Mouse (Mus musculus) MEL (cell line): Measurements from ENCODE around the gene Camk1g. TPM values are rescaled to one million over a fixed set of nuclear protein-coding genes. Genes with fewer than 3 reads are reported as not detected.

ENCODE experiments used
- DNase-seq: peaks from one replicate; pipeline ENCODE4 v3.0.0; 2011; ENCODE audit warnings: low read depth, low spot score
- H3K27ac ChIP-seq: 2 replicates; pipeline ENCODE4 v1.5.1; 2012; ENCODE audit warnings: low read depth, mild to moderate bottlenecking, control low read depth, low read length, moderate library complexity; ENCODE audit not compliant: control insufficient read depth
- H3K27me3 ChIP-seq, 2 experiments: fragments of 150-350 bp in 1 of 2; sonication (generic) in 1 of 2; 2 replicates each; pipeline ENCODE4 v1.6.1; 2012; ENCODE audit warnings: low read length in 2 of 2, mild to moderate bottlenecking in 2 of 2, improper control_type of control experiment in 1 of 2, moderate library complexity in 1 of 2; ENCODE audit not compliant: insufficient read depth in 2 of 2, control insufficient read depth in 1 of 2
- H3K36me3 ChIP-seq, 2 experiments: 2 replicates each; pipeline ENCODE4 v1.6.1; 2012 to 2014; ENCODE audit warnings: low read length in 2 of 2, improper control_type of control experiment in 1 of 2, inconsistent platforms in 1 of 2, mild to moderate bottlenecking in 1 of 2; ENCODE audit not compliant: insufficient read depth in 2 of 2, control insufficient read depth in 1 of 2
- H3K4me1 ChIP-seq, 2 experiments: fragments of 150-350 bp in 1 of 2; sonication (generic) in 1 of 2; 2 replicates each; pipeline ENCODE4 v1.6.1; 2012; ENCODE audit warnings: low read length in 2 of 2, improper control_type of control experiment in 1 of 2, mild to moderate bottlenecking in 1 of 2; ENCODE audit not compliant: insufficient read depth in 2 of 2, control insufficient read depth in 1 of 2
- H3K4me3 ChIP-seq, 2 experiments: fragments of 150-350 bp in 1 of 2; sonication (generic) in 1 of 2; 2 replicates each; pipeline ENCODE4 v1.5.1; 2012; ENCODE audit warnings: low read depth in 2 of 2, low read length in 2 of 2, mild to moderate bottlenecking in 2 of 2, moderate library complexity in 2 of 2, control low read depth in 1 of 2, improper control_type of control experiment in 1 of 2; ENCODE audit not compliant: control insufficient read depth in 1 of 2, insufficient read depth in 1 of 2
- H3K79me2 ChIP-seq: 2 replicates; pipeline ENCODE4 v1.6.1; 2012; ENCODE audit warnings: mild to moderate bottlenecking, low read length, moderate library complexity; ENCODE audit not compliant: control insufficient read depth, poor library complexity, insufficient read depth
- H3K9ac ChIP-seq: 2 replicates; pipeline ENCODE4 v1.6.1; 2012; ENCODE audit warnings: low read depth, mild to moderate bottlenecking, control low read depth, low read length, moderate library complexity; ENCODE audit not compliant: control insufficient read depth, poor library complexity, severe bottlenecking
- H3K9me3 ChIP-seq: fragments of 150-350 bp; sonication (generic); replicated peaks from 2 replicates; pipeline ENCODE4 v1.6.1; 2012; ENCODE audit warnings: mild to moderate bottlenecking, low read length, improper control_type of control experiment, moderate library complexity; ENCODE audit not compliant: insufficient read depth
- BHLHE40 ChIP-seq: IDR thresholded peaks from 2 replicates; pipeline ENCODE4 v1.6.1; 2012; ENCODE audit warnings: low read depth, mild to moderate bottlenecking, inconsistent platforms, low read length, improper control_type of control experiment, borderline replicate concordance
- CTCF ChIP-seq, 3 experiments: IDR thresholded peaks in 2 of 3; conservative IDR thresholded peaks in 1 of 3; 2 replicates each; pipeline ENCODE4 v1.5.1; 2011 to 2012; ENCODE audit warnings: low read length in 3 of 3, low read depth in 2 of 3, mild to moderate bottlenecking in 2 of 3, improper control_type of control experiment in 1 of 3, inconsistent platforms in 1 of 3, mixed read lengths in 1 of 3, moderate library complexity in 1 of 3; ENCODE audit not compliant: control insufficient read depth in 1 of 3, insufficient read depth in 1 of 3, poor library complexity in 1 of 3, severe bottlenecking in 1 of 3
- EP300 ChIP-seq, 2 experiments: IDR thresholded peaks; 2 replicates each; pipeline ENCODE4 v1.6.1; 2011; ENCODE audit warnings: improper control_type of control experiment in 2 of 2, low read length in 2 of 2, low read depth in 1 of 2, mild to moderate bottlenecking in 1 of 2
- ETS1 ChIP-seq: IDR thresholded peaks from 2 replicates; pipeline ENCODE4 v1.6.1; 2012; ENCODE audit warnings: low read depth, mild to moderate bottlenecking, inconsistent platforms, low read length, improper control_type of control experiment, moderate library complexity
- JUND ChIP-seq: IDR thresholded peaks from 2 replicates; pipeline ENCODE4 v1.6.1; 2011; ENCODE audit warnings: low read depth, mild to moderate bottlenecking, improper control_type of control experiment, low read length
- MAX ChIP-seq: IDR thresholded peaks from 2 replicates; pipeline ENCODE4 v1.6.1; 2011; ENCODE audit warnings: low read length, improper control_type of control experiment
- MYC ChIP-seq: IDR thresholded peaks from 2 replicates; pipeline ENCODE4 v1.6.1; 2011; ENCODE audit warnings: low read depth, mild to moderate bottlenecking, low read length, improper control_type of control experiment, moderate library complexity
- NELFE ChIP-seq: IDR thresholded peaks from 2 replicates; pipeline ENCODE4 v1.6.1; 2011; ENCODE audit warnings: low read depth, low read length, improper control_type of control experiment
- POLR2A ChIP-seq, 2 experiments: IDR thresholded peaks; 2 replicates each; pipeline ENCODE4 v1.6.1; 2011 to 2012; ENCODE audit warnings: low read length in 2 of 2, mild to moderate bottlenecking in 2 of 2, control low read depth in 1 of 2, improper control_type of control experiment in 1 of 2, low read depth in 1 of 2, moderate library complexity in 1 of 2; ENCODE audit not compliant: control insufficient read depth in 1 of 2, insufficient read depth in 1 of 2, poor library complexity in 1 of 2
- POLR2AphosphoS2 ChIP-seq: IDR thresholded peaks from 2 replicates; pipeline ENCODE4 v1.6.1; 2011; ENCODE audit warnings: low read length, improper control_type of control experiment
- RAD21 ChIP-seq: IDR thresholded peaks from 2 replicates; pipeline ENCODE4 v1.6.1; 2011; ENCODE audit warnings: mild to moderate bottlenecking, low read depth, low read length, improper control_type of control experiment
- TBP ChIP-seq: IDR thresholded peaks from 2 replicates; pipeline ENCODE4 v1.8.0; 2011; ENCODE audit warnings: low read depth, low read length, improper control_type of control experiment
- UBTF ChIP-seq: IDR thresholded peaks from 2 replicates; pipeline ENCODE4 v1.6.1; 2012; ENCODE audit warnings: low read depth, mild to moderate bottlenecking, inconsistent platforms, low read length, improper control_type of control experiment, moderate library complexity, borderline replicate concordance; ENCODE audit not compliant: insufficient read depth
- USF1 ChIP-seq: IDR thresholded peaks from 2 replicates; pipeline ENCODE4 v1.6.1; 2014; ENCODE audit warnings: low read depth, mild to moderate bottlenecking, inconsistent platforms, low read length, improper control_type of control experiment, moderate library complexity
- ZKSCAN1 ChIP-seq: IDR thresholded peaks from 2 replicates; pipeline ENCODE4 v1.6.1; 2012; ENCODE audit warnings: low read depth, mild to moderate bottlenecking, inconsistent platforms, low read length, improper control_type of control experiment, moderate library complexity
- polyA plus RNA-seq, 2 experiments: library from polyadenylated mRNA; stranded (reverse) in 1 of 2; unstranded in 1 of 2; fragments of >175 nt in 1 of 2; fragments of >200 nt in 1 of 2; gene quantifications; 2 replicates each; pipeline versions ENCODE4 v1.2.1 to v1.2.4; 2012; ENCODE audit warnings: low replicate concordance in 2 of 2, low read depth in 1 of 2; ENCODE audit not compliant: insufficient read length in 2 of 2, insufficient read depth in 1 of 2, missing spikeins in 1 of 2
- total RNA-seq: library from RNA; depleted of rRNA; stranded (reverse); fragments of 300-350 nt; gene quantifications from 2 replicates; pipeline ENCODE4 v1.2.3, GENCODE M21; 2012

Camk1g gene
- total and polyA plus RNA-seq, 3 experiments = not detected

DNA sequence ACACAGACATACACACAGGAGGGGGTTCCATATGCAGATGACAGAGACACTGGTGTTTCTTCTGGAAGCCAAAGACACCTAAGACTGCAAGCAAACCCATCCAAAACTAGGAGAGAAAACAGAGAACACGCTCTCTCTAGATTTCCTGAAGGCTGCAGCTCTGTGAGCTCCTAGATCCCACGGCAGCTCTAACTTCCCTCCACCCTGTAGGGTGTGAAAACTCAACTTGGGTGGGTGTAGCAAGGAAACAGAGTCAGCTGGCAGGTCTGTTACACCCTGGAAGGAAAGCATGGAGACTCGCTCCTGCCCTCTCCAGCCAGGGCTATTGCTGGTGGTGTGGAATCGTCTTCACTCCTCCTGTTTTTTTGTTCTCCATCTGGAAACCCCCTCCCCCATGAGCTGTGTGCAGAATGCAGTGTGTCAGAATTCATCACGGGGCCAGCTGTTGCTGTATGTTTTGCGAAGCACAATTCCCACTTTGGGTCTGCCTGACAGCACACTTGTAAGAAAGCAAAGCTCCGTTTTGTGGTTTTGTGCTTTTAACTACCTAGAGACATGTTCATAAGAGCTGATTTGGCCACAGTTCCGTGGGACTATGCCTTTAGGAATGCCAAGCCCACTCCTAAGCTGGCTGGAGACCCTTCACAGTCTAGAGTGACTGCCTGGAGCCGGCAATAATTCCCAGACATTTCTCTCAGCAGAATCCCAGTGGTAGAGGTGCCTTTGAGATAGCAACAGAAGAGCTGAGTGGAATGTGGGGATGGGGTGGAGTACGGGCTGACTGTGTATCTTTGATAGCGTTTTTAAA is 11.7 kb upstream of the Camk1g start:
- Histone ChIP-seq H3K27me3 (no peaks in the 10 kb centered on the region), H3K4me3 (no peak overlapping the region), H3K27ac (no peak overlapping the region), H3K79me2 (no peaks in the 10 kb centered on the region), H3K4me1 (no peaks in the 10 kb centered on the region), H3K9me3 (no peaks in the 10 kb centered on the region), H3K36me3 (no peaks in the 10 kb centered on the region), H3K9ac (no peak overlapping the region)
- DNase-seq = no peak
- TF ChIP-seq USF1 = no peak
- TF ChIP-seq CTCF (IDR thresholded peaks at IDR 0.05 in 2 of 3, conservative IDR thresholded peaks at IDR 0.05 in 1 of 3; ENCODE audit: control insufficient read depth in 1 of 3, insufficient read depth in 1 of 3, low read depth in 2 of 3, low read length in 3 of 3, poor library complexity in 1 of 3, severe bottlenecking in 1 of 3) = no peak
- no peak for TF ChIP-seq RAD21
- TF ChIP-seq POLR2A (IDR thresholded peaks at IDR 0.05; ENCODE audit: control insufficient read depth in 1 of 2, insufficient read depth in 1 of 2, low read depth in 1 of 2, low read length in 2 of 2, poor library complexity in 1 of 2) = no peak
- TF ChIP-seq ZKSCAN1 = no peak
- TF ChIP-seq BHLHE40 = no peak
- no peak for TF ChIP-seq TBP
- no peak for TF ChIP-seq NELFE
- TF ChIP-seq ETS1 = no peak
- TF ChIP-seq JUND = no peak

DNA sequence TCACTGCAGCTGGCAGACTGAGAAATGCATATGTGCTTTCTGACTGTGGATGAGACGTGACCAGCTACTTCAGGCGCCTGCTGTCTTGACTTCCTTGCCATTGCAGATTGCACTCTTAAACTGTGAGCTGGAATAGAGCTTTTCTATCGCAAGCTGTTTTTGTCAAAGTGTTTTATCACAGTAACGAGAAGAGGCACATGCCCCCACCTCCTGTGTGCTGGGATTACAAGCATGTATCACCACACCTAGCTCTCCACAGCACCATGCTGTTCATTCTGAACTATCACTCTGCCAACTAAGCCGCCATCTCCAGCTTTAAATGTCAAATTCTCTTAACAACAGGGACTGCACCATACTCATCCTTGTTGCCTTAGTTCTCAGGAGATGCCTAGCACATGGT is 10.8 kb upstream of the Camk1g start:
- Histone ChIP-seq H3K36me3 (no peaks in the 10 kb centered on the region), H3K79me2 (no peaks in the 10 kb centered on the region), H3K4me1 (no peaks in the 10 kb centered on the region), H3K27ac (no peak overlapping the region), H3K9me3 (no peaks in the 10 kb centered on the region), H3K9ac (no peak overlapping the region), H3K27me3 (no peaks in the 10 kb centered on the region), H3K4me3 (no peak overlapping the region)
- TF ChIP-seq BHLHE40 (no peak), MYC (no peak), UBTF (no peak), POLR2AphosphoS2 (no peak), EP300 (IDR thresholded peaks at IDR 0.05; ENCODE audit: low read depth in 1 of 2, low read length in 2 of 2) (no peak), CTCF (IDR thresholded peaks at IDR 0.05 in 2 of 3, conservative IDR thresholded peaks at IDR 0.05 in 1 of 3; ENCODE audit: control insufficient read depth in 1 of 3, insufficient read depth in 1 of 3, low read depth in 2 of 3, low read length in 3 of 3, poor library complexity in 1 of 3, severe bottlenecking in 1 of 3) (no peak), MAX (no peak), POLR2A (IDR thresholded peaks at IDR 0.05; ENCODE audit: control insufficient read depth in 1 of 2, insufficient read depth in 1 of 2, low read depth in 1 of 2, low read length in 2 of 2, poor library complexity in 1 of 2) (no peak), TBP (no peak)
- DNase-seq = no peak
